Comparison of ENCODE assay signal across 17 mouse cellular contexts in the genomic region with DNA sequence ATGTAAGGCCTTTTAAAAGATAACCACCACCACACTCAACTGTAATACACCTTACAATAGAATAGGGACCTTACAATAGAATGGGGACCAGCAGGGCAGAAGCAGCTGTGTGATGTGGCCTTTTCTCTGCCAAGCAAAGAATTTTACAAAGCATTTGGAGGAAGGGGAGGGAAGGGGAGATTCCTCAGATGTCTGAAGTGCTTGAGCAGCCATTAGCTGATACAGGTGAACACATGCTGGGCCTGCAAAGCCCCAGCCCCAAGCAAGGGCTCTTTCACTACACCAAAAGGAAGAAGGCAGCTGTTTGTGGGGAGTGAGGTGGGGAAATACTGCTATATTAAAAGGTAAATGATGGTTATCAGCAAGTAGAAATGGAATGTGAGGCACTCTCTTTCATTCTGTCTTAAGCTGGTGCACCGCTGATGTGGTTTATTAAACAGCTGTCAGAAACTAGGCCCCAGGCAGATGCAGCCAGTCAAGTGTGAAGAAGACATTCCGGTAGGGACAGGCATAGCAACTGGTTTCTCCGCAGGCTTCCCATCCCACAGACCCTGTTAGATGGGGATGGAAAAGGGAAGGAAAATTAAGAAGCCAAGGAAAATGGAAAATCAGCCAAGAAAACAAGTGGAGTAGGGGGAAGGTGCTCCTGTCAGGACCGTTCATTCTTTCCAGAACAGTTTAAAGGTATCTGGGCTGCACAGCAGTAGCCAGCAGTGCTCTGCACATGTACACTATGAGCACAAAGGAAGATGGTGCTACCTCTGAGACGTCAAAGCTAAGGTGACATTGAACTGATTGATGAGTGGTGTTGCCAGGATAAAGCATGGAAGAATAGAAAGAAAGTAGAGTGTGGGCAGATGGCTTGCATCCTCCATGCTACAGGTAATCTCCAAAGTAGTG.
DNase-seq lines count a peak whose midpoint lies in the region; ATAC-seq and TF ChIP-seq lines count a peak whose summit lies in the region.
"Had no signal": no experiment of that assay in that cellular context is flagged by ENCODE, and none has a peak within 500 bp of the region (broad histone marks: within the 10 kb centered on the region; RNA-seq: fewer than 3 reads in every experiment).

No protein-coding gene starts in this region.

- ATAC-seq in hindbrain, embryonic 13.5 days (ENCODE audit: low FRiP score): peak; percentile 39; the same call in 1 of the 2 replicates
- ATAC-seq in midbrain, embryonic 13.5 days: 0 out of 2 replicates have a peak, but pooled peaks have one; percentile 43
- no peak for ATAC-seq in megakaryocyte, adult 5-6 weeks (ENCODE audit: poor library complexity, severe bottlenecking)
- ATAC-seq: CD4-positive, CD25-positive, alpha-beta regulatory T cell, adult 4 months had no signal

- peak overlapping the region; percentile 61 for H3K27ac ChIP-seq in hindbrain, embryonic 13.5 days
- peak overlapping the region; percentile 58 for H3K27ac ChIP-seq in midbrain, embryonic 13.5 days
- H3K27ac ChIP-seq: heart, adult 2 months; lung, embryonic 15.5 days had no signal

- H3K4me2 ChIP-seq in hindbrain, embryonic 13.5 days: no peak overlapping the region
- no peak overlapping the region for H3K4me2 ChIP-seq in midbrain, embryonic 13.5 days (replicated peaks)
- H3K4me2 ChIP-seq: lung, embryonic 15.5 days had no signal

- no peak for TF ChIP-seq POLR2A in brain, embryonic 14.5 days (IDR thresholded peaks at IDR 0.05; ENCODE audit: borderline replicate concordance, extremely low read depth, insufficient read depth, insufficient read length, poor library complexity, severe bottlenecking)

- no peaks in the 10 kb centered on the region for H3K27me3 ChIP-seq in hindbrain, embryonic 13.5 days
- peaks cover 7% of the 10 kb centered on the region; the same call in 1 of the 2 replicates for H3K27me3 ChIP-seq in midbrain, embryonic 13.5 days
- H3K27me3 ChIP-seq: lung, embryonic 15.5 days had no signal

- no peak overlapping the region for H3K4me3 ChIP-seq in hindbrain, embryonic 13.5 days
- H3K4me3 ChIP-seq in midbrain, embryonic 13.5 days (replicated peaks): no peak overlapping the region
- H3K4me3 ChIP-seq: erythroblast, embryonic 14.5 days; heart, adult 2 months; lung, embryonic 15.5 days had no signal

- no peak for TF ChIP-seq CTCF in brain, embryonic 14.5 days (IDR thresholded peaks at IDR 0.05; ENCODE audit: borderline replicate concordance, extremely low read depth, insufficient read depth, insufficient read length)

- 27% methylated on average over 5 of the region's 5 CpGs for WGBS in hindbrain, embryonic 13.5 days
- 19% methylated on average over 5 of the region's 5 CpGs for WGBS in midbrain, embryonic 13.5 days

- peak; percentile 17 for DNase-seq in Muller cell, postnatal 12 days (ENCODE audit: inconsistent ontology term)
- peak; percentile 64 for DNase-seq in brain, embryonic 14.5 days (ENCODE audit: low read depth)
- DNase-seq in ovary, postnatal 14 days (ENCODE audit: low spot score): no peak
- DNase-seq in natural killer cell, adult 2 months (ENCODE audit: low spot score in 2 of 2): no peak
- no peak for DNase-seq in testis, postnatal 14 days (ENCODE audit: low spot score)
- DNase-seq: adrenal gland, adult 8-10 months; cerebellum, postnatal 36 days; heart, adult 2 months; heart, postnatal 36 days; liver; thymus, adult 18-20 months had no signal

- no peak overlapping the region for H3K9ac ChIP-seq in hindbrain, embryonic 13.5 days
- H3K9ac ChIP-seq in midbrain, embryonic 13.5 days (replicated peaks): no peak overlapping the region
- H3K9ac ChIP-seq: lung, embryonic 15.5 days had no signal

- H3K9me3 ChIP-seq in hindbrain, embryonic 13.5 days: no peaks in the 10 kb centered on the region
- H3K9me3 ChIP-seq in midbrain, embryonic 13.5 days: no peaks in the 10 kb centered on the region
- H3K9me3 ChIP-seq: lung, embryonic 15.5 days had no signal

- H3K36me3 ChIP-seq in hindbrain, embryonic 13.5 days: no peaks in the 10 kb centered on the region
- no peaks in the 10 kb centered on the region for H3K36me3 ChIP-seq in midbrain, embryonic 13.5 days
- H3K36me3 ChIP-seq: lung, embryonic 15.5 days had no signal

- H3K4me1 ChIP-seq in hindbrain, embryonic 13.5 days (replicated peaks): peaks cover 14% of the 10 kb centered on the region
- peaks cover 18% of the 10 kb centered on the region for H3K4me1 ChIP-seq in midbrain, embryonic 13.5 days (replicated peaks)
- H3K4me1 ChIP-seq: lung, embryonic 15.5 days had no signal

Comparison
In these comparisons a context has a peak if more than half of its experiments do, and no peak if none do; other contexts are left out.
1. DNase-seq: peak in Muller cell, postnatal 12 days (single experiment) and brain, embryonic 14.5 days (single experiment); none in ovary, postnatal 14 days (single experiment), natural killer cell, adult 2 months (0 of 2) and testis, postnatal 14 days (single experiment).